Mouse (Mus musculus) liver, embryonic 11.5 days (tissue): ENCODE data around the gene S100a8. TPM values are rescaled to one million over a fixed set of nuclear protein-coding genes. Genes with fewer than 3 reads are reported as not detected.

Experiments
- ATAC-seq: fragments of 200-750 bp; cut with Nextera tagmentation; replicated peaks from 2 replicates; pipeline ENCODE4 v1.8.0; 2017; ENCODE audit warnings: moderate number of reproducible peaks, mild to moderate bottlenecking, moderate TSS enrichment, moderate library complexity; ENCODE audit not compliant: low FRiP score
- DNase-seq: peaks from one replicate; pipeline ENCODE4 v3.0.0-alpha.2; 2017; ENCODE audit warnings: low spot score
- H3K27ac ChIP-seq: fragments of 300-500 bp; sonication (generic); 2 replicates; pipeline ENCODE4 v1.5.1; 2014; ENCODE audit warnings: mild to moderate bottlenecking, low read depth, low read length, control low read depth
- H3K27me3 ChIP-seq: fragments of 300-500 bp; sonication (generic); replicated peaks from 2 replicates; pipeline ENCODE4 v1.6.1; 2014; ENCODE audit warnings: low read length, mixed read lengths; ENCODE audit not compliant: control insufficient read depth, insufficient read depth
- H3K36me3 ChIP-seq: fragments of 300-500 bp; sonication (generic); 2 replicates; pipeline ENCODE4 v1.6.1; 2014; ENCODE audit warnings: mild to moderate bottlenecking, low read length, moderate library complexity, mixed read lengths; ENCODE audit not compliant: control insufficient read depth, insufficient read depth
- H3K4me1 ChIP-seq: fragments of 300-500 bp; sonication (generic); replicated peaks from 2 replicates; pipeline ENCODE4 v1.6.1; 2014; ENCODE audit warnings: low read length, mixed read lengths; ENCODE audit not compliant: control insufficient read depth, insufficient read depth
- H3K4me2 ChIP-seq: fragments of 300-500 bp; sonication (generic); 2 replicates; pipeline ENCODE4 v1.6.1; 2014; ENCODE audit warnings: mild to moderate bottlenecking, control low read depth, moderate library complexity
- H3K4me3 ChIP-seq: fragments of 300-500 bp; sonication (generic); 2 replicates; pipeline ENCODE4 v1.5.1; 2014; ENCODE audit warnings: low read depth, low read length, control low read depth
- H3K9ac ChIP-seq: fragments of 300-500 bp; sonication (generic); 2 replicates; pipeline ENCODE4 v1.6.1; 2014; ENCODE audit warnings: low read depth, low read length, control low read depth
- H3K9me3 ChIP-seq: fragments of 300-500 bp; sonication (generic); 2 replicates; pipeline ENCODE4 v1.6.1; 2016; ENCODE audit warnings: low read length, inconsistent platforms, mixed read lengths; ENCODE audit not compliant: control insufficient read depth
- WGBS: fragments of 180-500 bp; shearing (Covaris S2); extraction: QIAGEN DNeasy Blood & Tissue Kit; methylation state at CpG from one replicate; pipeline ENCODE4 v1.1.7; 2014; 5-methylcytosine and 5-hydroxymethylcytosine counted together
- polyA plus RNA-seq: library from polyadenylated mRNA; unstranded; fragments of >200 nt; fragmentation: Nextera tagmentation; extraction: Ambion mirVana; gene quantifications from 2 replicates; pipeline ENCODE4 v1.2.1, GENCODE M21; 2014

S100a8 gene
- polyA plus RNA-seq, 1 experiment from 2014 or later, result 140 TPM

DNA sequence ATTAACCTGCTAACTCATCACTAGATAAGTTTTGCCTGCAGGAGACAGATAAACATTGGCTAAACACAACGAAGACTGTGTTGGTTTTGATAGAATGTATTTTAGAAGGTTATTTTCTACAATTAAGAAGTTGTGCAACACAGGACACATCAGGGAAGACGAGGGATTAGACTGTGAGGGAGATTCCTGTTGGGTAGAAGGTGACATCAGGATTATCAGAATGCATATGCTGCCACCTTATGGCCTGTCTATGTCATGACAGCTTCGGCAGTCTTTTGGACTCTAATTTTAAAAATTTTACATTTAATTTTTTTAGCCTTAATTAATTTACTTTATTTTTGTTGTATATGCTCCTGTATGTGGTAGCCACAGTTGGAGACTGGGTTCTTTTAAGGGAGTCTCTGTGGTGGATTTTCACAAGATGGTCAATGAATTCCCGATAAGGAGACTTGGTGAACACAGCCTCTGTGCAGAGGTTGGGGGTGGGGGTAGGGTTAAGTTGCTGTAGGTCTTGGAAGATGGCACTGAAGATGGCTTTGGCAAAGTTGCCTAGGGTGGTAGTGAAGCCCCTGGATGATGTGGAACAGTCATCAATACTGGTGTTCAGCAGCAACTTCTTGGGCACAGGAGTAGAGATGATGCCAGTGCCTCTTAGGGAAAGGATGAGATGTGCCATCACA, 39.9 kb downstream of the S100a8 start:
- Histone ChIP-seq H3K27me3 (no peaks in the 10 kb centered on the region), H3K27ac (no peak overlapping the region), H3K4me2 (no peak overlapping the region), H3K4me1 (no peaks in the 10 kb centered on the region), H3K9ac (no peak overlapping the region), H3K9me3 (no peaks in the 10 kb centered on the region), H3K36me3 (no peaks in the 10 kb centered on the region), H3K4me3 (no peak overlapping the region)
- DNase-seq, result no peak
- WGBS, result 22% methylated on average over 4 of the region's 4 CpGs
- ATAC-seq, result 0 out of 2 replicates have a peak, but pooled peaks have one; percentile 20

DNA sequence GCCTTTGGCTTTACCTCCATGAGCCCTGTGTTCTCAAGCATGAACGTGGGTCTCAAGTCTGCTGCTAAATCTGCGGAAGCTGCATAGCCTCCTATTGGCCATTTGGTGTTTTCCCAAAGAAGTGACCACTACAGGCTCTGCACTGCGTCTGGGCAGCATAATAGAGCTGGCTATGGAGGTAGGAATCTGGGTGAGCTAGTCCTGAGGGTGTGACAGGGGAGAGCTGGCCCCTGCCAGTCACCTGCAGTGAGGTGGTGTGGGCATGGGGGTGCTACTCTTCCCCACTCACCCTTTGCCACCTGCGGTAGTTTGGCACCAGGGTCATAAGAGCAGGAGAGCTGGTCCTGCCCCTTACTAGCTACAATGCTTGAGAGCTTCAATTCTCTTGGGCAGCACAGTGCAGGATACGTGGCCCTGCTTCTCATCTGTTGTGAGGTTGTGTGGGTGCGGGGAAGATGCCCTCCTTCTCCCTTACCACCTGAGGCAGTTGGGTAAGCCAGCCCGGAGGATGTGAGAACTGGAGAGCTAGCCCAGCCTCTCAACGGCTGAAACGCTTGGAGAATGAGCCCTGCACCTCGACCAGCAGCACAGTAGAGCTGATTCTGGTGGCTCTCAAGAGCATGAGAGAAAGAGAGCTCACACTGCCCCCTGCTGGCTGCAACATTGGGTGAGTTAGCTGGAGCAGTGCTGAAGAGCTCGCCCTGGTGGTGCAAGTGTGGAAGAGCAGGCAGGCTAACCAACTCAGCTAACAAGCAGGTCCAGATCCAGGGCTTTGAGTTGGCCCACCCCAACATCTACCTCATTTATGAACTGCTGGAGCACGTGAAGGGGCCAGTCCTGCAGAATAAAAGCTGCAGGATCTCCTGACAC, 41.0 kb downstream of the S100a8 start:
- 44% methylated on average over 12 of the region's 12 CpGs for WGBS
- Histone ChIP-seq H3K9me3 (no peaks in the 10 kb centered on the region), H3K4me3 (no peak overlapping the region), H3K4me2 (no peak overlapping the region), H3K36me3 (no peaks in the 10 kb centered on the region), H3K27me3 (no peaks in the 10 kb centered on the region), H3K4me1 (no peaks in the 10 kb centered on the region), H3K27ac (no peak overlapping the region), H3K9ac (no peak overlapping the region)
- ATAC-seq (peak; percentile 71), DNase-seq (peak; percentile 70)

Other genes with a start within 250 kb of the S100a8 start
- gene Ints3, start 235.4 kb upstream of the S100a8 start, polyA plus RNA-seq, result 34.0 and 35.2 TPM in 2 replicates
- 8.0 and 9.2 TPM in 2 replicates for gene Npr1, start 203.1 kb upstream of the S100a8 start, polyA plus RNA-seq
- 169 and 174 TPM in 2 replicates for gene Ilf2, start 192.9 kb upstream of the S100a8 start, polyA plus RNA-seq
- 44.9 and 46.4 TPM in 2 replicates for gene Snapin, start 177.9 kb upstream of the S100a8 start, polyA plus RNA-seq
- gene Chtop, start 159.5 kb upstream of the S100a8 start, polyA plus RNA-seq, result 78.2 and 86.3 TPM in 2 replicates
- 16.5 and 21.9 TPM in 2 replicates for gene S100a1, start 154.6 kb upstream of the S100a8 start, polyA plus RNA-seq
- 21.4 and 22.7 TPM in 2 replicates for gene S100a13, start 154.5 kb upstream of the S100a8 start, polyA plus RNA-seq
- gene S100a14, start 142.1 kb upstream of the S100a8 start, polyA plus RNA-seq, result not detected in 2 replicates
- gene S100a16, start 131.7 kb upstream of the S100a8 start, polyA plus RNA-seq, result 52.5 and 58.1 TPM in 2 replicates
- not detected in 2 replicates for gene S100a3, start 108.4 kb upstream of the S100a8 start, polyA plus RNA-seq
- not detected in 2 replicates for gene S100a2, start 78.7 kb upstream of the S100a8 start, polyA plus RNA-seq
- not detected in 2 replicates for gene Gm42674, start 67.1 kb upstream of the S100a8 start, polyA plus RNA-seq
- 0.69 and 0.77 TPM in 2 replicates for gene S100a4, start 65.2 kb upstream of the S100a8 start, polyA plus RNA-seq
- not detected in 2 replicates for gene S100a5, start 60.5 kb upstream of the S100a8 start, polyA plus RNA-seq
- 13.9 and 14.6 TPM in 2 replicates for gene S100a6, start 56.1 kb upstream of the S100a8 start, polyA plus RNA-seq
- not detected in 2 replicates for gene S100a7a, start 15.0 kb upstream of the S100a8 start, polyA plus RNA-seq
- 93.3 and 95.1 TPM in 2 replicates for gene S100a9, start 26.7 kb downstream of the S100a8 start, polyA plus RNA-seq
- not detected in 2 replicates for gene Pglyrp4, start 57.9 kb downstream of the S100a8 start, polyA plus RNA-seq
- not detected in 2 replicates for gene Gm5849, start 108.9 kb downstream of the S100a8 start, polyA plus RNA-seq